Mouse (Mus musculus) gastrocnemius, postnatal 25 days (tissue): Measurements from ENCODE around the gene Kcnt1. TPM values are rescaled to one million over a fixed set of nuclear protein-coding genes. Genes with fewer than 3 reads are reported as not detected.
"Not testable (repeated sequence)": the region's sequence is repeated elsewhere in the genome, so short reads cannot be mapped to it uniquely, and the experiment has no call there.

Experiments used
- DNase-seq: peaks from one replicate; pipeline ENCODE4 v3.0.0; 2022
- long read RNA-seq, 2 experiments: library from polyadenylated mRNA; stranded (forward); transcript quantifications; one replicate each; pipeline ENCODE4 v2.0.0; 2021
- total RNA-seq, 2 experiments: library from RNA; stranded (reverse); gene quantifications; 1 replicate in 1 of 2; 2 replicates in 1 of 2; pipeline ENCODE4 v1.2.3; 2021

Gene Kcnt1
- total RNA-seq, result under 1 TPM in 1 of 2 experiments, not detected in 1; 0.27 TPM
- long read RNA-seq, experiment 1, result 0 reads
- long read RNA-seq, experiment 2, result 0 reads

DNA sequence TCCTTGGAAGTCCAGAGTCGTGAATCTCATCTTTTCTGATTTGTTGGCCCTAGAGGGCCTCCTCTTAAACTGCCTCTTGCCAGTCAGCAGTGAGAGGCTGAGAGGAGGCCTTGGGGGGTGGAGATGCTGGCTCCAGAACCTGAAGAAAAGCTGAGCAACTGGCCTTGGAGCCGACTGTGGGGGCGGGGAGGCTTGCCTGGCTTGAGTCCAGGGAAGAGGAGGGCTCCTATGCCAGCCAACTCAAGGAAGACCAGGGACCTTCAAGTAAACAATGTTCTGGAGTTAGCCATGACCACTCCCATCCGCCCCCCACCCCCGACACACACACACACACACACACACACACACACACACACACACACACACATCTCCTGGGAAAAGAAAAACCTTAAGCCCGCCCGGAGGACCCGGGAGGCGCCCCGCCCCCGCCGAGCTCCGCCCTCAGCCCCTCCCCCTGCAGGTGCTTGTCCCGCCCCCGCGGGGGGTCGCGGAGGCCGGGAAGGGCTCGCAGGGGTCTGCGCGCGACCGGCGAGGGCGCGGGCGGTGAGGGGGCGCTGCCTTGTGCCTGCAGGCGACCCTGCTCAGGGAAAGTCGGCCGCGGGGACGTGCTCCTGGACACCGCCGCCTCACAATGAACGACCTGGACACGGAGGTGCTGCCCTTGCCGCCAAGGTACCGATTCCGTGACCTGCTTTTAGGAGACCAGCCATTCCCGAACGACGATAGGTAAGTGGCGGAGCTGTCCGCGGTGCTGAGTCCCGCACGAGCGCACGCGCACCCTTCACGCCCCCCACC, at the start of gene Kcnt1:
TSS of gene Kcnt1 (plus strand) at position 398 of the 795 bp plus-strand sequence.
- DNase-seq, result no peak

- not testable (repeated sequence) for DNase-seq
Measured at GRCm38 (mm10) chr2:25815748-25816147, 47.8 kb upstream of the Kcnt1 start, which contains the start of gene Glt6d1. Gene Glt6d1 (minus strand): TSS chr2:25815848.

- no peak for DNase-seq
Measured at GRCm38 (mm10) chr2:25822806-25823205, 40.7 kb upstream of the Kcnt1 start, which contains the start of gene Lcn9. Gene Lcn9 (plus strand): TSS chr2:25823153.

DNA sequence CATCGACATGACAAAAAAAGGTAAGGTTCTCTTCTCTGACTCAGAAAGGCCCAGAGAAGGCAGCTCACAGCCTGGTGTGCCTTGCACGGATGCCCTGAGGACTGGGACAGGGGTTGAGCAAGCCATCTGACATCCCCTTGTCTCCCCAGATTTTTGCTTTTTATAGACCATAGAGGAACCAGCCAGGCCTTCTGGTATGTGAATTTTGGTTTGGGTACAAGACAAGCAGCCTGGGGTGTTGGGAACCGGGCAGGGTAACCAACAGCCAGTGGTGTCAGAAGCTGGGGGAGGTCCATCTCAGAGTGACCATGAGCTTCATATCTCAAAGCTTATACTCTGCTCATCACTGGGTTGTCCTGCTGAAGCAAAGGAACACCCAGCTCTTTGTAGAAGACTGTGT, 38.8 kb upstream of the Kcnt1 start:
- DNase-seq, result no peak

- DNase-seq, result no peak
Measured at GRCm38 (mm10) chr2:25828344-25828947, 35.1 kb upstream of the Kcnt1 start.

GRCm38 (mm10) chr2:25830786-25831185, 32.7 kb upstream of the Kcnt1 start:
- DNase-seq, result no peak

DNA sequence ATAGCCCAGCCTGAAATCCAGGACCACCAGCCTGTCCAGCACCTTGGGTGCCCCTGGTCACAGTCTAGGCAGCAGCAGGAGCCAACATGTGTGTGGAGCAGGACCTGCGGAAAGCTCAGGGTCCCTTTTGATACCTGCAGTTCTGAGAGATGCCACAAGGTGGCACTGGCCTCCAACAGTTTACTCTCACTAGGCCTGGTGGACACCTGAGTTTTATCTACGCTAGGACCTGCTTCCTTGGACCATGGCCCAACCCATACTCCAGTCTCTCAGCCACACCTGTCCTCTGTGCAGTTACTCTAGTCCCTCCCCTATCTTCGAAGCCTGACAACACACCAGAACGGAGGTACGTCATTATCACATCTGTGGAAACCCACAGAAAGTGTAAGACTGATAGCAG, 27.2 kb upstream of the Kcnt1 start:
- DNase-seq, result no peak

DNA sequence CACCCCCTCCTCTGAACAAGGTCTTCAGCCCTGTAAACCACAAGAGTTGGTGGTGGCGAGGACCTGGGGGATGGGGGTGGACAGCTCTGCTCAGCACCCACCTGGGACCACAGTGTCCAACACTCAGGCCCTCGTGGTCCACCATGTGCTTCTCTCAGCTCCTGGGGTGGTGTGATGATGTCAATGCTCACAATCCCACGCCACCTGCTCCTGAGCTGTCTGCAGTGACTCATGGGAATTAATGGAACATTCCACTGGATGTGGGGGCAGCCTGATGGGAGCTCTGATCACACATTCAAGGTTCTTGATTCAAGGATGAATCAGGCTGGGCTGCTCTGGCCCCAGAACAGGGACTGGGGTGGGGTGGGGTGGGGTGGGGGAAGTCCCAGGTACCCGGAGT, 21.4 kb upstream of the Kcnt1 start:
- DNase-seq, result no peak

DNA sequence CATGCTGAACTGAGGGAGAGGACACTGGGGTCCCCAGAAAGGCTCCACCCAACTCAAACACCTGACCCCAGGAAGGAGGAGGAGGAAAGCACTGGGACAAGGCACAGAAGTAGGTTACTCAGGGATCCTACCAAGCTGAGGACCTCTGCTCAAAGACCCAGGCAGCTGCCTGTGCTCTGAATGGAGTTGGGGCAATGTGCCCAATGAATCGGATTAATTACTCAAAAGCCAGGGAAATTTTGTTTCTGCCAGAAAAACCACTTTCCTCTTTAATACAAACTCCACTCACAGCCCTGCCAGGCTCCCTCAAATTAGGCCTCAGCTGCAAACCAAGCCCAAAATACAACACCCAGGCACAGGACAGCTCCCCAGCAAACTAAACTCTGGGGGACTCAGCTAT, 20.8 kb upstream of the Kcnt1 start:
- DNase-seq, result no peak

DNA sequence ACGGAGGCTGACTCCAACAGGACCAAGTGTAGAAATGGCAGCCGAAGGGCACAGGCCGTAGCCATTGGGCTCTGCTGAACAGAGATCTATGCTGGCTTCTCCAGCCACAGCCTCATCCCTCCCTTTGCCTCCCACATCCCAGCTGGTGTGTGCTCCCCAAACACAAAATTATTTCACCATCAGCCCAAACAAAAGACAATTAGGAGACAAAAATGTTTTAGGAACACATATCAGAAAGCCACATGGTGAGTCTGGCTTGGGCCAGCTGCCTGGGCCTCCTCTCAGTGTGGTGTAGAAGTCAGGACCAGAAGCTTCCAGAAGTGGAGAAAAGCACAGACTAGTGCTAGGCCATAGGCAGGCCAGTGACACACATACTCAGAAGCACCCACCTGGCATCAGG, 19.4 kb upstream of the Kcnt1 start:
- no peak for DNase-seq

- no peak for DNase-seq
Measured at GRCm38 (mm10) chr2:25846516-25846915, 17.0 kb upstream of the Kcnt1 start.

GRCm38 (mm10) chr2:25847226-25847625, 16.3 kb upstream of the Kcnt1 start, which contains the start of gene Sohlh1:
Gene Sohlh1 (minus strand): TSS chr2:25847248.
- no peak for DNase-seq

DNA sequence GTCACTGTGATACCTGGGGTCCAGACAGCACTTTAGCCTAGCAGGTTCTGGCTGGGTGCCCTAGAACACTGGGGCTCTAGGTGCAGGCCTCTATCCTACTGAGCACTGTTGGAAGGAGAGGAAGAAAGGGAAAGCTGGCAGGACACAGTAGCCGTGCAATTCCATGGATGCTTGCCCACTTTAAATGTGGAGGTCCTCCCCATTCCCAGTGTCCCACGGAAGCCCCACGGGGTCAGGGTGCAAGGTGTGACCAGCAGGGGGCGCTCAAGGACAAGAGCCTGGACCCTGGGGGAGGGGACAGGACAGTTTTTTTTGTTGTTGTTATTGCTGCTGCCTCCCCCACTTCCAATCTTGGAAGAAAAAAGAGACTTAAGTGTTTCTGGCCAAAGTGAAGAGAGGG, 13.2 kb upstream of the Kcnt1 start:
- DNase-seq, result peak; percentile 13

- peak; percentile 33 for DNase-seq
Measured at GRCm38 (mm10) chr2:25852626-25853025, 10.9 kb upstream of the Kcnt1 start.

- no peak for DNase-seq
Measured at GRCm38 (mm10) chr2:25853998-25854397, 9.5 kb upstream of the Kcnt1 start.

- DNase-seq, result no peak
Measured at GRCm38 (mm10) chr2:25859891-25860290, 3.6 kb upstream of the Kcnt1 start.

GRCm38 (mm10) chr2:25862038-25862437, 1.5 kb upstream of the Kcnt1 start:
- DNase-seq, result no peak

- no peak for DNase-seq
Measured at GRCm38 (mm10) chr2:25862696-25863270, 751 bp upstream of the Kcnt1 start.

DNA sequence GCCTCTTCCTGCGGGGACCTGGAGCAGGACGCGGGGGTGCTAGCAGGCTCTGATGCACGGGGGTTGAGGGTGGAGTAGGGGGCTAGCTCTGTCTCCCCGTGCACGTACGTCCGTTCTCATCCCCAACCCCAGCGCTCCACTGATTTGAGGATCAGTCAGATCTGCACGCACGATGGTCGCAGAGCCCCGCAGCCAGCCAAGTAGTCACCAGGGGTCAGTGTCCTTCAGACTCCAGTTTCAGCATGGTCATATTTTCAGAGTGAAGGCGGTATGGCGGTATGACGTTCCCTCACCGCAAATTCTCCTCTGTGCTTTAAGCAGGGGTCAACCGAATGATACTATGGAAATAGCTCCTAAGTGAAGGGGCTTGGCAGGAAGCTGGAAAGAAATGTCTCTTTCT, 696 bp downstream of the Kcnt1 start:
- no peak for DNase-seq

- no peak for DNase-seq
Measured at GRCm38 (mm10) chr2:25865412-25865811, 1.9 kb downstream of the Kcnt1 start.

GRCm38 (mm10) chr2:25866656-25867055, 3.1 kb downstream of the Kcnt1 start:
- DNase-seq, result no peak

- no peak for DNase-seq
Measured at GRCm38 (mm10) chr2:25877250-25877735, 13.8 kb downstream of the Kcnt1 start.

- DNase-seq, result no peak
Measured at GRCm38 (mm10) chr2:25877736-25878268, 14.3 kb downstream of the Kcnt1 start.
